Mouse (Mus musculus): ENCODE data around the gene Pnkd.
"Not testable (repeated sequence)": the region's sequence is repeated elsewhere in the genome, so short reads cannot be mapped to it uniquely, and the experiment has no call there.

Pnkd gene

GRCm38 (mm10) chr1:74297269-74297668 is 12.5 kb downstream of the Pnkd start:
- DNase-seq (ENCODE audit: low spot score), result no peak

- no peak for DNase-seq (ENCODE audit: low spot score)
Observed at GRCm38 (mm10) chr1:74298157-74298750, 13.5 kb downstream of the Pnkd start.

GRCm38 (mm10) chr1:74298996-74299395 is 14.3 kb downstream of the Pnkd start:
- no peak for DNase-seq (ENCODE audit: low spot score)

DNA sequence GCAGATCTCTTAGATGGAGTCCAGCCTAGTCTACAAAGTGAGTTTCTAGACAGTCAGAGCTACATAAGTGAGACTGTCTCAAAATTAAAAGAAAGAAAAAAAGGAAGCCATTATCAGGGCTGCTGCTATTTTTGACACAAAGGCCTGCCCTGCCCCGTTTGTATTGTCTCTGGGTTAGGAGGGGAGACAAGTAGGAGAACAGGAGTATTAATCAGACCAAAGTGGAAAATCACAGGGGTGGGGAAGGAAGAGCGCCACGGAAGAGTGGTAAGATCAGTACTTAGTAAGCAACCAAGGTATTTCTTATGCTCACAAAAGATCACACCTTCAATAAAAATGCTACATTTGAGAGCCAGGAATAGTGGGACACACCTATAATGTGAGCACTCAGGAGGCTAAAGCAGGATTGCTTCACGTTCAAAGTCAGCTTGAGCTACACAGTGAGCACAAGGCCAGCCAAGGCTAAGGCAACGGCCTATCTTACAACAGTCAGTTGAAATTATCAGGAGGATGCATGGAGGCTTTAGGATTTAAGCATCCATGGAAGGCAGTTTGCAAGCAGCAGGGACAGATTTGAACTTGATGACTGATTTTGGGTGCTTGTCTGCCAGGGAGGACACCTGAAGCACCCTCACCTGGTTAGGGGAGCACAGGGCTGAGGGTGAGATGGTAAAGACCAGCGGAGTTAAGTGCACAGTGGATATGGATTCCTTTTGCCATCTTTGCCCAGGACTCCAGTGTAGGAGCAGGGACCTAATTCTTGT is 15.8 kb downstream of the Pnkd start:
- no peak for DNase-seq (ENCODE audit: low spot score)

GRCm38 (mm10) chr1:74302229-74302628 is 17.5 kb downstream of the Pnkd start:
- DNase-seq (ENCODE audit: low spot score), result no peak

- no peak for DNase-seq (ENCODE audit: low spot score)
Observed at GRCm38 (mm10) chr1:74302835-74303234, 18.1 kb downstream of the Pnkd start.

DNA sequence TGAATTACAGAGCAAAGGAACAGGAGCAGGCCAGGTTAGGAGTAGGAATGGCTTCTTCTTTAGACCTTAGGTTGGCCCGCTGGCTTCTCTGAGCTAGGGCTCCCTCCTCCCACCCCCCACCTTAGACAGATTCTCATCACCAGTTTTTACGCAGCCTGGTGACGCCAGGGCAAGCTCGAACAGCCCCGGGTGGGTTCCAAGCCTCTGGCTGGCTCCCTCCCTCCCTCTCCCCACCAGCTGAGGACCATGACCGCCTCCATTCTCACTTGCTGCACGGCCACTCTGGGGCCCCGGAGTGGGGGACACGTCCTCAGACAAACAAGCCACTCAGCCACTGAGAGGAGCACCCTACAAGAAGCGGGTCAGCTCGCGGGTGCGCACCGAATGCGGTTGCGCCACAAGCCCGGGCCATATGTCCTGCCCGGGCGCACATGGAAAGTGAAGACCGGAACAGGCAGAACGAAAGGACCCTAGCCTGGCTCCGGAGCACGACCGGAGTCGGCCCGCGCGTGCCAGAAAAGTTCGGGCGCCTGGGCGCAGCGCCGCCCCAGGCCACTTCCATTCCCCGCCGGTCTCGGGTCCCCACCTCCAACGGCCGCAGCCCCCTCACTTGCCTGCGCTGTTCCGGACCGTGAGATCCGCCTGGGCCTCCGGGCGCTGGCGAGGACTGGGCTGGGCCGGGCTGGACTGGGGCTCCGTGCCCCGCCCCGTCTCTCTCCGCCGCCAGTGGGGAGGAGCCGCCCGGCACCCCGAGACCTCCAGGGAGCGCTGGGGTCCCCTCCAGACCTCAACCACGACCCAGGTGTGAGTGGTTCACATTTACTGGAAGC is 19.0 kb downstream of the Pnkd start:
- no peak for DNase-seq (ENCODE audit: low spot score)

GRCm38 (mm10) chr1:74304339-74304790 is 19.6 kb downstream of the Pnkd start:
- DNase-seq (ENCODE audit: low spot score), result no peak

- no peak for DNase-seq (ENCODE audit: low spot score)
Observed at GRCm38 (mm10) chr1:74304946-74305345, 20.2 kb downstream of the Pnkd start.

GRCm38 (mm10) chr1:74305522-74305921 is 20.8 kb downstream of the Pnkd start, which contains the start of gene Tmbim1:
Gene Tmbim1 (minus strand): TSS chr1:74305622.
- DNase-seq (ENCODE audit: low spot score), result no peak

DNA sequence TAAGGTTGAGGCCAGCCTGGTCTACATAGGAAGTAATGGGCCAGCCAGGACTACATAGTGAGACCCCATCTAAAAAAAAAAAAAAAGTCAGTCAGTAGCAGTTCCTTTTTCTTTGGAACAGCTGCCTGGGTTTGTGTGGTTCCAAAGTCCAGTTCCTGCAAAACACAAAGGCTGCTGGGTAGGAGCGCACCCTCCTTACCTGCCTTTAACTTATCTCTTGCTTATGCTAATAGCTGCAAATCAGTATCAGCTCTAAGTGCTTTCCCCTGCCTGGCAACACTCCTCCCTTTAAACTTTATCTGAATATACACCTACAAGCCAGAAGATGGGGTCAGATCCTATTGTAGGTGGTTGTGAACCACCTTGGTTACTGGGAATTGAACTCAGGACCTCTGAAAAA is 22.4 kb downstream of the Pnkd start:
- DNase-seq (ENCODE audit: low spot score), result no peak

DNA sequence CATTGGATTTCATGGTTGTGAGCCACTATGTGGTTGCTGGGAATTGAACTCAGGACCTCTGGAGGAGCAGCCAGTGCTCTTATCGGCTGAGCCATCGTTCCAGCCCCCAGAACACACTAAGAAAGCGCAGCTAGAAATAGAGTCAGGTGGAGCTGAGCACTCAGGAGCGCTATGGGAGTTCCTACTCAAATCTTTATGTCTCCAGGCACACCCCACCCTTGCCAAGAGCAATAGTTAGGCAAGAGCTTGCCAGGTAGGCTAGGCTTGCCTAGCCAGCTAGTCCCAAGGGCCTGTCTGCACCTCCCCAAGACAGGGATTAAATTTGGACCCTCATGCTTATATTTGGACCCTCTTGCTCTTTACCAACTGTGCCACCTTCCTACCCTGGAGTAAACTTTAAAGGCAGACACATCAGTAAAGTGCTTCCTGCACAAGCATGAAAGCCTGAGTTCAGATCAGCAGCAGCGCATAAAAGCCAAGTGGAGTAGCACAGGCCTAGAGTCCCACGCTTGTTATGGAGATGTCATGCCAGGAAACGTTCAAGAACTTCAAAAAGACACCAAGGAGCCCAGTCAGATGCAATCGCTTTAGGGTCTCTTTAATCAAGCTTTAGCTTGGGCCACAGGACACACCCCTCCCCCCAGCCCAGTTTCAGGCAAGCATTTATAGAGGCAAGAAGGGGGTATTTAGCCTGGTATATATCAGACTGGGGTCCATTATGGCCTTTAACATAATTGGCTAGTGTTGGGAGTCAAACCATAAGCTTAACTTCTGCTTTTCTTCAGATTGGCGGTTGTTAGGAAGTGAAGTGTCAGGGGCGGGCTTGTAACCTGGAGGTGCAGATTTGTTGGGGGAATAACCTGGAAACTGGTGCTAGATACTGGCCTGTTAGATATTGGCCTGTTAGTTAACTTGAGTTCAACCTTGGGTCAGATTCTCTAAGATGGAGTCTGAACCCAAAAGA is 23.6 kb downstream of the Pnkd start:
- DNase-seq (ENCODE audit: low spot score), result no peak

GRCm38 (mm10) chr1:74309767-74310166 is 25.0 kb downstream of the Pnkd start:
- no peak for DNase-seq (ENCODE audit: low spot score)

DNA sequence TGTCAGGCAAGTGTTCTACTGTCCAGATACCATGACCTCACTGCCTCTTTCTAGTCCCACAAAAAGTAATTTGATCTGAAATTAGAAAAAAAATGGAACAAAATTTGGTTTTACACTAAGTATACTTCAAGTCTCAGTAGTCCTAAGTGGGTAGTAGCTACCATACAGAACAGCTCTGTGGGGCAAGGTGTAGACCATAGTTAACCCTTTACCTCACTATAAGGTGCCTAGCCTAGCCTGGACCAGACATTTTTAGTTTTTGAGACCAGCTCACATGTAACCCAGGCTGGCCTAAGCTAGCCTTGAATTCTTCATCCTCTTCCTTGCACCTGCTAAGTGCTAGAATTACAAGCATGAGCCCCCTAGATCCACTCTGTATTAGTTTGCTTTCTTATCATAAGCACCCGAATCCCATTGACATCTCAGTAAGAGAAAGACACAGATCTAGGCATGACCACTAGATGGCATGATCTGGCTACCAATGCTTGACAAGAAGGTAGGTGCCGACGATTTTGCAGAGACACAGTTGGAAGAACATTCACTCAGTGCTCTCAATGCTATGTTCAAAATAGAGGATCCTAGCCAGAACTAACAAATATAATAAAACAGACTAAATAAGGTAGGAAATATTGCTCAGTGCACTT is 28.4 kb downstream of the Pnkd start:
- DNase-seq (ENCODE audit: low spot score), result peak; percentile 78

GRCm38 (mm10) chr1:74314796-74315195 is 30.1 kb downstream of the Pnkd start:
- DNase-seq (ENCODE audit: low spot score), result no peak

DNA sequence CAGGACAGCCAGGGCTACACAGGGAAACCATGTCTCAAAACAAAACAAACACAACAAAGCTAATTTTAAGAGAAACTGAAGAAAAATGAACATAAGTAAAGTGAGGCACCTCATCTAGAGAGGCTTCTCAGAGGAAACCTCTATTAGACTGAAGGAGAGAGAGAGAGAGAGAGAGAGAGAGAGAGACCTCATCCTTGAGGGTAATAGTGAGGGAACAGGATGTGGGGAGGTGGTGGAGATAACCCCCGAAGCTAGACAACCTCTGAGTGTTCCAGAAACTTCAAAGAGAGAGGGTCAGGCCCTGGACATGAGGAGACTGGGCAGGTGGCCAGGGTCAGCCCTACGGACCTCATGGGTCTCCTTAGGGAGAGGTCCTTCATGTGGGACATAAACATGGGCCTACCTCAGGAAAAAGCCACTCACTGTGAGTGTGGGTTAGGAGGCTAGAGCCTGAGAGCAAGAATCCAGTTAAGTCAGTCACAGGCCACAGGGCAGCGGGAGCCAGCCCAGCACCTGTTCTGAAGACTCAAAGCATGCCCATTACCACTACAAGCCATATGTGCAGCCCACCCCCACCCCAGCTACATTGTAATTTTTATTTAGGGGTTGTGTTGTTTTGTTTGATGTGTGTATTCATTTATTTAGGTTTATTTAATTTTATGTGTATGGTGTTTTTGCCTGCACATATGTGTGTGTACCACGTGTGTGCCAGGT is 31.5 kb downstream of the Pnkd start:
- DNase-seq (ENCODE audit: low spot score), result no peak

DNA sequence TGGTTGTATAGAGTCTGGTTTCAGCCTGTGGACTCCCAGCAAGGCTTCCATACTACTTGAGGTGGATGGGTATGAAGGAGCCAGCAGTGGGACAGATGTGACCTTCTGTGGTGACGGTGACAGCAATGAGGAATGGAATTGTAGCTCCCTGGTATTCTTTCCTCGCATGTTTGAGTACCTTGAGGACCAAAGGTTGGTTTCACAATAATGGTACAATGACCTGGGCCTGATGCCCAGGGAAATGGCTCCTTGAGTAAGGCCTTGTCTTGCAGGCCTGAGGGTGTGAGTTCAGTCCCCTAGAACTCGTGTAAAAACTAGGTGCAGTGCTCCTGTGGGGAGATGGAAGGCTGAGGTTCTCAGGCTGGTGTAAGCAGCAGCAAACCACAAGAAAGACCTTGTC is 34.0 kb downstream of the Pnkd start:
- DNase-seq (ENCODE audit: low spot score), result no peak

- DNase-seq (ENCODE audit: low spot score), result no peak
Observed at GRCm38 (mm10) chr1:74321396-74321795, 36.7 kb downstream of the Pnkd start.

DNA sequence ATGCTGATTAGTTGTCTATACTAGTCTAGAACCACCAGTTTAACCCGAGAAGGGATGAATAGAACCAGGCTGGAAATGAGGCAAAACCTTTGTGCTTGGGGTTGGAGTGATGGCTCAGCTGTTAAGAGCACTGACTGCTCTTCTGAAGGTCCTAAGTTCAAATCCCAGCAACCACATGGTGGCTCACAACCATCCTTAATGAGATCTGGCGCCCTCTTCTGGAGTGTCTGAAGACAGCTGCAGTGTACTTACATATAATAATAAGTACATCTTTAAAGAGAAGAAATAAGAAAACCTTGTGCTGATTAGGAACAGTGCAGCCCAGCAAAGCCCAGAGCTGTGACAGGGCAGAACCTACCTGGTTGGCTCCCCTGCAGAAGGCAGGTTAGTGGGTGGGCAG is 42.2 kb downstream of the Pnkd start:
- DNase-seq (ENCODE audit: low spot score), result not testable (repeated sequence)

DNA sequence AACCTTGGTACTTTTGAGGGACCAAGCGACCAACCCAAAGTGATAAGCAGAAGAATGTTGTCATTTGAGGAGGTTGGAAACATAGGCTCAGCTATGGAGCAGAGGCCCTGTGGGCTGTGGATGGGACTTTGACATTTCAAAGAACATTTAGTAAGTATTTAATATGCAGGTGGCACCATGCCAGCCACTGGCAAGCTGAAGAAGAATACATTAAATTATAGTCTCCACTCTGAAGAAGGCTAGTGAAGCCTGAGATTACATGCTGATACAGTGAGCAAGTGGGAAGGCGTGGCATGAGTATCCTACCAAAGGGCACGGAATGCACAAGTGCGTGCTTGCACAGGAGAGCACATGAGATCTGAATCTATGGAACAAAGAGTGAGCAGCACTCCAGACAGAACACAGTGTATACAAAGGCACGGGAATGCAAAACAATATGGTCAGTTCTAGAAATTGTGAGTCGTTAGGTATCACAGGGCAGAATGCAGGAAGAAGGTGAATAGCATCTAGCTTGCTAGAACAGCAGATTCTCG is 45.2 kb downstream of the Pnkd start:
- DNase-seq (ENCODE audit: low spot score), result no peak

Data from left cerebral cortex, adult 11 months (tissue).